21 mouse cellular contexts compared by ENCODE assay signal in the genomic region with DNA sequence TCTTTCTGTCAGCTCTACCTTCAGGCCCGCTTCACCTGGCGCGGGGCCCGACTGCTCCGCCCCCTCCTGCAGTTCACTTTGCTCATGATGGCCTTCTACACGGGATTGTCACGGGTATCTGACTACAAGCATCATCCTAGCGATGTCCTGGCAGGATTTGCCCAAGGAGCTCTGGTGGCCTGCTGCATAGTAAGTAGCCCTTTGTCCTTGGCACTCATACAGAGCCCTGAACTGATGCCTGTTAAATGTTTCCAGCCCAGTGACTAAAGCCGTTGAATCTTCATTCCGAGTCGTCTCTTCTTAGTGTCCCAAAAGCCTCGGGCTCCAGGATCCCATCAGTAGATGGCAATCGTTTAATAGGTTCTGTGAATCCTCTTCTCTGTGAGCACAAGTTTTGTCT.
DNase-seq lines count a peak whose midpoint lies in the region; ATAC-seq and TF ChIP-seq lines count a peak whose summit lies in the region.
"Had no signal": no experiment of that assay in that cellular context is flagged by ENCODE, and none has a peak within 500 bp of the region (broad histone marks: within the 10 kb centered on the region; RNA-seq: fewer than 3 reads in every experiment).

No protein-coding gene starts in this region.

- TF ChIP-seq CTCF in cerebellum, adult 2 months (IDR thresholded peaks at IDR 0.05; ENCODE audit: borderline replicate concordance, insufficient read depth, low read depth, low read length), result no peak
- no peak for TF ChIP-seq CTCF in brain, embryonic 14.5 days (IDR thresholded peaks at IDR 0.05; ENCODE audit: borderline replicate concordance, extremely low read depth, insufficient read depth, insufficient read length)

- peaks cover 4% of the 10 kb centered on the region for H3K4me1 ChIP-seq in cerebellum, adult 2 months (ENCODE audit: control insufficient read depth, insufficient read depth, low read length)

- peak; percentile 12 to 36 for DNase-seq in cerebellum, adult 2 months
- peak; percentile 51 for DNase-seq in left cerebral cortex, postnatal 4 days
- DNase-seq in left cerebral cortex, adult 8-10 months (ENCODE audit: low spot score in 2 of 2), result no peak
- peak; percentile 59 for DNase-seq in brain, embryonic 14.5 days (ENCODE audit: low read depth)
- DNase-seq in cerebellum, postnatal 25 days, result peak; percentile 14 to 19
- DNase-seq in heart, postnatal 25 days (ENCODE audit: low spot score), result no peak
- DNase-seq in right cerebral cortex, adult 18-20 months, result no peak
- DNase-seq: gastrocnemius, postnatal 14 days; heart, postnatal 14 days; kidney, adult 8-10 months; liver, embryonic 13.5 days; thymus, postnatal 25 days had no signal

- H3K4me3 ChIP-seq in cerebellum, adult 2 months (replicated peaks; ENCODE audit: insufficient read depth, low read depth, low read length), result no peak overlapping the region
- H3K4me3 ChIP-seq: embryonic facial prominence, embryonic 15.5 days; forebrain, embryonic 10.5 days; heart, embryonic 10.5 days; limb, embryonic 10.5 days; liver, embryonic 13.5 days; lung, embryonic 15.5 days had no signal

- H3K27ac ChIP-seq in cerebellum, adult 2 months (ENCODE audit: insufficient read depth, low read length), result no peak overlapping the region
- H3K27ac ChIP-seq: embryonic facial prominence, embryonic 15.5 days; forebrain, embryonic 10.5 days; heart, embryonic 10.5 days; limb, embryonic 10.5 days; liver, embryonic 13.5 days; lung, embryonic 15.5 days; stomach, postnatal 0 days had no signal

- H3K27me3 ChIP-seq in cerebellum, adult 2 months (ENCODE audit: control insufficient read depth, insufficient read depth, low read length), result no peaks in the 10 kb centered on the region
- H3K27me3 ChIP-seq: embryonic facial prominence, embryonic 15.5 days; liver, embryonic 13.5 days; lung, embryonic 15.5 days; Patski had no signal

- ATAC-seq in cerebellum, adult (ENCODE audit: insufficient number of reproducible peaks, low FRiP score, low TSS enrichment), result no peak
- ATAC-seq: activated CD4-positive, CD25-positive, alpha-beta regulatory T cell, adult 4 months; Patski had no signal

- WGBS in cerebellum, adult 2 months, result 24% methylated on average over 13 of the region's 13 CpGs

- intact Hi-C loops in left cerebral cortex, postnatal 4 days (cut with DNase I), result no loop called here
- intact Hi-C loops in heart, postnatal 25 days (cut with DNase I), result loop anchor here (5.0 kb wide), 2 partner anchors 203 to 333 kb away; no protein-coding TSS in a partner anchor

- TF ChIP-seq POLR2A in cerebellum, adult 2 months (IDR thresholded peaks at IDR 0.05; ENCODE audit: borderline replicate concordance, insufficient read depth, low read length), result no peak
- TF ChIP-seq POLR2A in brain, embryonic 14.5 days (IDR thresholded peaks at IDR 0.05; ENCODE audit: borderline replicate concordance, extremely low read depth, insufficient read depth, insufficient read length, poor library complexity, severe bottlenecking), result no peak

Comparison
In these comparisons a context has a peak if more than half of its experiments do, and no peak if none do; other contexts are left out.
1. DNase-seq: peak in cerebellum, adult 2 months (2 of 2), left cerebral cortex, postnatal 4 days (single experiment), brain, embryonic 14.5 days (single experiment) and cerebellum, postnatal 25 days (2 of 2); none in left cerebral cortex, adult 8-10 months (0 of 2), heart, postnatal 25 days (single experiment) and right cerebral cortex, adult 18-20 months (single experiment).